Mouse (Mus musculus): ENCODE data around the gene Hmgn2. TPM values are rescaled to one million over a fixed set of nuclear protein-coding genes. Genes with fewer than 3 reads are reported as not detected.
"Not testable (repeated sequence)": the region's sequence is repeated elsewhere in the genome, so short reads cannot be mapped to it uniquely, and the experiment has no call there.

The Hmgn2 gene
- polyA plus RNA-seq, 1 experiment from 2014 or later, result 2,056 TPM

DNA sequence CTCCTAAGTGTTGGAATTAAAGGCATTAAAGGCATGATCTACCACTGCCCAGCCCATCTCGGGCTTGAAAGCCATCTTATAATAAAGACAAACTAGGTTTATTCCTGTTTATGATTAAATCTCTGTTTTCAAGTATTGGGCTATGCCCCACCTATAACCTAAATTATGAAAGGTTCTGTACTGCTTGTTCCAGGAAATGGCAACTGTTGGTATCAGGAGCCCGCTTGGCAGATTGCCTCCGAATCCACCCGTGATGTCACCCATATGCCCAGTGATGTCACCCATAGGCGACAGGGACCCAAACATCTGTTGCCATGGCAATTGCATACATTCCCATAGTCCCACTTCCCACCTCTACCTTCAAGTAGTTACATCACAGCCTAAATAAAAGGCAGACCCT, 44.7 kb downstream of the Hmgn2 start:
- no peak for ATAC-seq (ENCODE audit: low read depth)
- Histone ChIP-seq H3K27me3 (replicated peaks; ENCODE audit: control insufficient read depth, insufficient read depth, low read length) (no peaks in the 10 kb centered on the region), H3K27ac (replicated peaks; ENCODE audit: low read depth, low read length) (no peak overlapping the region), H3K9ac (ENCODE audit: low read depth, low read length) (no peak overlapping the region), H3K9me3 (ENCODE audit: control insufficient read depth, low read length) (no peaks in the 10 kb centered on the region), H3K4me1 (ENCODE audit: control insufficient read depth, insufficient read depth, low read length) (no peaks in the 10 kb centered on the region), H3K36me3 (ENCODE audit: control insufficient read depth, insufficient read depth, low read length) (no peaks in the 10 kb centered on the region), H3K4me3 (ENCODE audit: low read depth, low read length) (no peak overlapping the region), H3K4me2 (ENCODE audit: low read depth, low read length) (no peak overlapping the region)
- no peak for DNase-seq (ENCODE audit: low spot score)
- 89% methylated on average over 5 of the region's 5 CpGs for WGBS

DNA sequence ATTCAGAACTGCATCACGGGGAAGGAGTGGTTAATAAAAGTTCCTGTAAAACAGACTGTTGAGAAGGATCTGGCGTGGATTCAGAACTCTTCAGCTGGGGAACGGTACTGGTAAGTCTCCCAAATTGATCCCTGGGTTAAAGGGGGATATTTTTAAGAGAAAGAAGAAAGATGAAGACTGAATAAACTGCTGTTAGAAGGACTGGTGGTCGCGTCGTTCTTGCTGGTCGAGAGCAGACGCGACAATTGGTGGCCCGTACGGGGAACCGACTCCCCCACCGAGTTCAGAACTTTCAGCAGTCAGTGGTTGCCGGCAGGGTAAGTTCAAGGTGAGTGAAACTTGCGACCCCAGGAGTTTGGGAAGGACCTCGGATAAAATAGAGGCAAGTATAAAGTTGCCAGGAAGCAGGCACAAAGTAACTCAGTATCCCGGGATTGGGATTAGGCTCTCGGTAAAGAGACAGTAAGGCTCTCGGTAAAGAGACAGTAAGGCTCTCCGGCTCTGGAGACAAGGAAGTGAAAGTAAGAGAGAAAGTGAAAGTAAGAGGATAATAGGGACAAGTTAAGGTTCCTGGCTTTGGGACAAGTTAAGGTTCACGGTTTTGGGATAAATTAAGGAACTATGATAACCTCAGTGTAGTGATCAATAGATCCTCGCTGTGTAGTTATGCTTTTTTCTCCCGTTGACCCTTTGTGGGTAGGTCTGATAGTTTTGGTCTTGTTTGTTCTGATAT, 50.2 kb downstream of the Hmgn2 start:
- H3K9ac ChIP-seq (ENCODE audit: low read depth, low read length); DNase-seq (ENCODE audit: low spot score); ATAC-seq (ENCODE audit: low read depth); H3K9me3 ChIP-seq (ENCODE audit: control insufficient read depth, low read length); H3K27me3 ChIP-seq (replicated peaks; ENCODE audit: control insufficient read depth, insufficient read depth, low read length); H3K36me3 ChIP-seq (ENCODE audit: control insufficient read depth, insufficient read depth, low read length); H3K27ac ChIP-seq (replicated peaks; ENCODE audit: low read depth, low read length); H3K4me3 ChIP-seq (ENCODE audit: low read depth, low read length); H3K4me2 ChIP-seq (ENCODE audit: low read depth, low read length); H3K4me1 ChIP-seq (ENCODE audit: control insufficient read depth, insufficient read depth, low read length): not testable (repeated sequence)
- 83% methylated on average over 12 of the region's 23 CpGs for WGBS

Other genes starting within 250 kb of the Hmgn2 start
- 29.1 and 29.6 TPM in 2 replicates for gene Arid1a, start 211.9 kb downstream of the Hmgn2 start, polyA plus RNA-seq (2014; fragmentation: Nextera tagmentation; extraction: Ambion mirVana)
- gene Rps6ka1, start 80.9 kb downstream of the Hmgn2 start, polyA plus RNA-seq (2014; fragmentation: Nextera tagmentation; extraction: Ambion mirVana), result 27.3 and 29.9 TPM in 2 replicates
- 42.3 and 48.9 TPM in 2 replicates for gene Dhdds, start 32.3 kb upstream of the Hmgn2 start, polyA plus RNA-seq (2014; fragmentation: Nextera tagmentation; extraction: Ambion mirVana)
- gene Lin28a, start 50.2 kb upstream of the Hmgn2 start, polyA plus RNA-seq (2014; fragmentation: Nextera tagmentation; extraction: Ambion mirVana), result not detected in 2 replicates
- gene Zfp683, start 85.2 kb upstream of the Hmgn2 start, polyA plus RNA-seq (2014; fragmentation: Nextera tagmentation; extraction: Ambion mirVana), result not detected in 2 replicates
- 5.6 and 6.5 TPM in 2 replicates for gene Crybg2, start 92.2 kb upstream of the Hmgn2 start, polyA plus RNA-seq (2014; fragmentation: Nextera tagmentation; extraction: Ambion mirVana)
- 15.6 and 19.3 TPM in 2 replicates for gene Cd52, start 126.4 kb upstream of the Hmgn2 start, polyA plus RNA-seq (2014; fragmentation: Nextera tagmentation; extraction: Ambion mirVana)
- 9.7 and 10.2 TPM in 2 replicates for gene Ubxn11, start 133.9 kb upstream of the Hmgn2 start, polyA plus RNA-seq (2014; fragmentation: Nextera tagmentation; extraction: Ambion mirVana)
- 445 and 477 TPM in 2 replicates for gene Sh3bgrl3, start 160.1 kb upstream of the Hmgn2 start, polyA plus RNA-seq (2014; fragmentation: Nextera tagmentation; extraction: Ambion mirVana)
- gene Cep85, start 218.5 kb upstream of the Hmgn2 start, polyA plus RNA-seq (2014; fragmentation: Nextera tagmentation; extraction: Ambion mirVana), result 40.2 and 46.2 TPM in 2 replicates
- 0.35 TPM in 1 of 2 replicates, not detected in the other for gene Gm7534, start 234.4 kb upstream of the Hmgn2 start, polyA plus RNA-seq (2014; fragmentation: Nextera tagmentation; extraction: Ambion mirVana)

Data from embryonic facial prominence, embryonic 14.5 days (tissue).